8 mouse cellular contexts compared by ENCODE assay signal in genomic region chr17:47010722-47011660, GRCm38 (mm10). TPM values are rescaled to one million over a fixed set of nuclear protein-coding genes. Genes with fewer than 3 reads are reported as not detected.
A peak's percentile ranks its signal among the peaks of the same experiment; 100 is the strongest.
DNase-seq lines count a peak whose midpoint lies in the region; ATAC-seq lines count a peak whose summit lies in the region.

No protein-coding gene starts in this region.

- DNase-seq in MEL-GATA-1-ER (ENCODE audit: extremely low read depth, low read depth), result peak; percentile 76
- peak; percentile 77 for DNase-seq in cerebellum, adult 11-12 months
- DNase-seq in hindbrain, embryonic 11.5 days (ENCODE audit: low spot score), result peak; percentile 80
- DNase-seq in layer of hippocampus, adult 9-11 months, result peak; percentile 76
- peak; percentile 82 for DNase-seq in lung, postnatal 10 days
- DNase-seq in retina, embryonic 14.5 days (ENCODE audit: low spot score), result peak; percentile 81
- DNase-seq in thymus, postnatal 36 days, result peak; percentile 66 to 79

- H3K9me3 ChIP-seq in forebrain, embryonic 16.5 days (ENCODE audit: control insufficient read depth, low read length), result no peaks in the 10 kb centered on the region
- H3K9me3 ChIP-seq in hindbrain, embryonic 11.5 days (ENCODE audit: control insufficient read depth, low read length), result no peaks in the 10 kb centered on the region

- H3K4me3 ChIP-seq in forebrain, embryonic 16.5 days (replicated peaks; ENCODE audit: low read length), result peak overlapping the region; percentile 88
- peak overlapping the region; percentile 84 for H3K4me3 ChIP-seq in hindbrain, embryonic 11.5 days (ENCODE audit: low read depth, low read length)

- no peaks in the 10 kb centered on the region; the same call in 1 of the 2 replicates for H3K27me3 ChIP-seq in forebrain, embryonic 16.5 days (replicated peaks; ENCODE audit: control insufficient read depth, insufficient read depth, low read length)
- no peaks in the 10 kb centered on the region for H3K27me3 ChIP-seq in hindbrain, embryonic 11.5 days (ENCODE audit: control insufficient read depth, insufficient read depth, low read length)

- H3K27ac ChIP-seq in forebrain, embryonic 16.5 days (ENCODE audit: low read length), result peak overlapping the region; percentile 74
- no peak overlapping the region for H3K27ac ChIP-seq in hindbrain, embryonic 11.5 days (ENCODE audit: low read depth, low read length)

- WGBS in forebrain, embryonic 16.5 days, result 12% methylated on average over 25 of the region's 25 CpGs
- WGBS in hindbrain, embryonic 11.5 days, result 13% methylated on average over 25 of the region's 25 CpGs

- ATAC-seq in forebrain, embryonic 16.5 days, result peak; percentile 82
- peak; percentile 73 for ATAC-seq in hindbrain, embryonic 11.5 days (ENCODE audit: low FRiP score)

- no peaks in the 10 kb centered on the region for H3K36me3 ChIP-seq in forebrain, embryonic 16.5 days (ENCODE audit: control insufficient read depth, insufficient read depth)
- H3K36me3 ChIP-seq in hindbrain, embryonic 11.5 days (ENCODE audit: control insufficient read depth, insufficient read depth, low read length), result no peaks in the 10 kb centered on the region

- H3K9ac ChIP-seq in forebrain, embryonic 16.5 days (replicated peaks; ENCODE audit: low read depth, low read length), result peak overlapping the region; percentile 25; the same call in 1 of the 2 replicates
- peak overlapping the region; percentile 83; the same call in 1 of the 2 replicates for H3K9ac ChIP-seq in hindbrain, embryonic 11.5 days (ENCODE audit: low read depth, low read length)

- H3K4me1 ChIP-seq in forebrain, embryonic 16.5 days (replicated peaks; ENCODE audit: control insufficient read depth, insufficient read depth, low read length), result peaks cover 22% of the 10 kb centered on the region
- no peaks in the 10 kb centered on the region for H3K4me1 ChIP-seq in hindbrain, embryonic 11.5 days (replicated peaks; ENCODE audit: control insufficient read depth, insufficient read depth, low read length)

- H3K4me2 ChIP-seq in forebrain, embryonic 16.5 days (ENCODE audit: low read length), result peak overlapping the region; percentile 93
- H3K4me2 ChIP-seq in hindbrain, embryonic 11.5 days (replicated peaks; ENCODE audit: low read depth, low read length), result peak overlapping the region; percentile 73

RNA-seq across cellular contexts. Expression of gene Ubr2, which starts 0.6 kb away (rescaled TPM):
- 16.0 and 16.9 TPM in 2 replicates for polyA plus RNA-seq in forebrain, embryonic 16.5 days (2015; fragmentation: Nextera tagmentation; extraction: Ambion mirVana)
- polyA plus RNA-seq in hindbrain, embryonic 11.5 days (2014; fragmentation: Nextera tagmentation; extraction: Ambion mirVana), result 17.7 and 23.8 TPM in 2 replicates
